Mouse (Mus musculus) thymus, adult 2 months (tissue): Measurements from ENCODE around the gene Bdkrb2. TPM values are rescaled to one million over a fixed set of nuclear protein-coding genes. Genes with fewer than 3 reads are reported as not detected.

ENCODE experiments used
- DNase-seq: peaks from one replicate; pipeline ENCODE4 v3.0.0; 2021
- H3K27ac ChIP-seq: fragments of 200-500 bp; 2 replicates; pipeline ENCODE4 v1.5.1; 2012; ENCODE audit warnings: low read length, control low read depth; ENCODE audit not compliant: control insufficient read depth, insufficient read depth
- H3K27me3 ChIP-seq: fragments of 200-500 bp; 2 replicates; pipeline ENCODE4 v1.6.1; 2012; ENCODE audit warnings: mild to moderate bottlenecking, low read length, moderate library complexity, mixed read lengths; ENCODE audit not compliant: control insufficient read depth, insufficient read depth
- H3K36me3 ChIP-seq: fragments of 200-500 bp; 2 replicates; pipeline ENCODE4 v1.6.1; 2012; ENCODE audit warnings: mild to moderate bottlenecking, low read length, moderate library complexity; ENCODE audit not compliant: control insufficient read depth, insufficient read depth
- H3K4me1 ChIP-seq: fragments of 200-500 bp; replicated peaks from 2 replicates; pipeline ENCODE4 v1.6.1; 2012; ENCODE audit warnings: low read length; ENCODE audit not compliant: control insufficient read depth, insufficient read depth
- H3K4me3 ChIP-seq: fragments of 200-500 bp; 2 replicates; pipeline ENCODE4 v1.5.1; 2012; ENCODE audit warnings: mild to moderate bottlenecking, low read length, control low read depth, moderate library complexity; ENCODE audit not compliant: control insufficient read depth, insufficient read depth
- CTCF ChIP-seq: fragments of 200-500 bp; IDR thresholded peaks from 2 replicates; pipeline ENCODE4 v1.5.1; 2012; ENCODE audit warnings: mild to moderate bottlenecking, control low read depth, low read length, moderate library complexity, borderline replicate concordance; ENCODE audit not compliant: control insufficient read depth, poor library complexity, insufficient read depth; ENCODE audit errors: extremely low read depth
- POLR2A ChIP-seq: fragments of 200-500 bp; IDR thresholded peaks from 2 replicates; pipeline ENCODE4 v1.6.1; 2012; ENCODE audit warnings: mild to moderate bottlenecking, low read length, control low read depth, moderate library complexity; ENCODE audit not compliant: control insufficient read depth, poor library complexity, insufficient read depth; ENCODE audit errors: extremely low read depth
- WGBS: fragments of 180-500 bp; shearing (Covaris S2); methylation state at CpG from one replicate; pipeline ENCODE4 v1.1.7; 2018; 5-methylcytosine and 5-hydroxymethylcytosine counted together
- polyA plus RNA-seq: library from polyadenylated mRNA; depleted of rRNA; stranded (reverse); fragments of >200 nt; gene quantifications from 2 replicates; pipeline ENCODE4 v1.2.3, GENCODE M21; 2012

The Bdkrb2 gene
- polyA plus RNA-seq, 1 experiment: 1.4 TPM

DNA sequence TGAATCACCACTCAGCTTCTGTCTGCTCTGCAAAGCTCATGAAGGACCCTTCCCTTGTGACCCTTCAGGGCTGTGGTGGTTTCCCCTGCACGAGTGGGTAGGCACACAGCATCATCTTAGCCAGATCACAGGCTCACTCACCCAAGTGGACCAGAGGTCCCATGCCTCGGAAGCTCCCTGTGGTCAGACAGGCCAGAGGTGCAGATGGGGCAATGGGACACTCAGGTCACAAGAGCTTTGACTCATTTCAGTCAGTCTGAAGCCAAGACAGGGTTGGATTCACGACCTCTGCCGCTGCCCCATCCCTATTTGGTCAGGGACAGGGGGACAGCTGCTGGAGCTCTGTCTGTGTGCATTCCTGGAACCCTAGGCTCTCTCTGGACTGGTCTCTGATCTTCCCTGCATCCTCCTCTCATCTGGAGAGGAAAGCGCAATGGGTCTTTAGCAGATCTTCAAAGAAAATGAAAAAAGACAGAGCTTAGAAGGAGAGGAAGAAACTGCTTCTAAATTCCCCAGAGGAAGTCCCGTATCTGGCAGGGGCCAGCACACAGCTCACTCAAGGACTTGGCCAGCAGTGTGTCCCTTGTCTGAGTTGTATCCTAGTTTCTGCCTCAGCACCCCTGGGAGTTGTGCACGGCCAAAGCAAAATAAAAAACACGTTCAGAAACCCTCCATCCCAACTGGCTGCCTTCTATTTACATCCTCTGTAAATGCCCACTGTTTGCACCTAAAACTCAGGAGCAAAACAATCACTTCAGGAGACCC lies 788 bp upstream of the Bdkrb2 start:
- H3K4me3 ChIP-seq: no peak overlapping the region
- TF ChIP-seq POLR2A (no peak), CTCF (no peak)
- H3K27ac ChIP-seq: no peak overlapping the region
- no peak for DNase-seq
- 37% methylated on average over 8 of the region's 8 CpGs for WGBS
- no peaks in the 10 kb centered on the region; the same call in 1 of the 2 replicates for H3K4me1 ChIP-seq
- H3K27me3 ChIP-seq: peaks cover 3% of the 10 kb centered on the region; the same call in 1 of the 2 replicates
- no peaks in the 10 kb centered on the region for H3K36me3 ChIP-seq

DNA sequence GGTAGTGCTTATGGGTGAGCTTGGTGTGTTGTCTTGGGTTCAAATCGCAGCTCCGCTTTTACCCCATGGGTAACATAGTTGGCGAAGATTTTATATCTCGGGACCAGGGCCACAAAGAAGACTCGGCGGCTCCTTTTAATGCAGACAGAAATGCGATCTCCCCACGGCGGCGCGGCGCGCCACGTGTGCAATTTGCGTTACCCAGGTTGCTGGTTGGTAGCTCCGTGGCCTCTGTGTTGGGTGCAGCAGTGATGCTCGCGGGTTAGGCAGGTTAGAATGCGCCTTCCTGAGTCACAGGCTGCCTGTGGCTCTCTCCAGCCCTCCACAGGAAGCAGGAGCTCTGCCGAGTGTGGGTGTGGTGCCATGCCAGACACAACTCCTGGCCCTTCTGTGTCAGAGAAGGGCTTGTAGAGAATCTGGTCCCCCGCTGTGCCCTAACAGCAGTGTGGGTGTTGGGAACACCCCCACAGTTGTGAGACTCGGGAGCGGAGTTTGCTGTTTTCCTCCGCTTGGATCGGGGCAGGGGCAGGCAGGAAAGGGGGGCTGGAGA lies 775 bp downstream of the Bdkrb2 start:
- Histone ChIP-seq H3K27me3 (peaks cover 3% of the 10 kb centered on the region; the same call in 1 of the 2 replicates), H3K4me1 (no peaks in the 10 kb centered on the region; the same call in 1 of the 2 replicates), H3K36me3 (no peaks in the 10 kb centered on the region), H3K4me3 (no peak overlapping the region), H3K27ac (no peak overlapping the region)
- no peak for TF ChIP-seq POLR2A
- TF ChIP-seq CTCF: no peak
- DNase-seq: no peak
- whole genome bisulfite sequencing: 20% methylated on average over 25 of the region's 25 CpGs

DNA sequence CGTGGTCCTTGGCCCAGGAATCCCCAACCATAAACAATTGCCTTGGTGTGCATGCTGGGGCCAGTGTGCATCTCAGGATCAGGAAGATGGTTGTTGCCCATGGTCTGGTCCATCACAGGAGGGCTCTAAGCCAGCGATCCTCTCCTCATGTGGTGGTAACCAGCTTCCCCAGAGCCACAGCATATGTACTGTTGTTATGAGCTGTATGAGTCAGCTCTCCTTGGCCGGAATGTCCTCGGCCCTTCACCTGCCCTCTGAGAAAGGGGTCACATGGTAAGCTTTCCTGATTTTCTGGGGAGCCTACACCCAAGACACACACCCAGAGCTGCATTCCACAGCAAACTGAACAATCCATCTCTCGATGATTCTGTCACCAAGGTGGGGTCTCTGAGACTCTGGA lies 2.2 kb downstream of the Bdkrb2 start:
- Histone ChIP-seq H3K27ac (no peak overlapping the region), H3K4me3 (no peak overlapping the region), H3K4me1 (no peaks in the 10 kb centered on the region; the same call in 1 of the 2 replicates), H3K27me3 (peaks cover 3% of the 10 kb centered on the region; the same call in 1 of the 2 replicates), H3K36me3 (no peaks in the 10 kb centered on the region)
- no peak for DNase-seq
- TF ChIP-seq POLR2A (no peak), CTCF (no peak)
- 81% methylated on average over 5 of the region's 5 CpGs for WGBS

DNA sequence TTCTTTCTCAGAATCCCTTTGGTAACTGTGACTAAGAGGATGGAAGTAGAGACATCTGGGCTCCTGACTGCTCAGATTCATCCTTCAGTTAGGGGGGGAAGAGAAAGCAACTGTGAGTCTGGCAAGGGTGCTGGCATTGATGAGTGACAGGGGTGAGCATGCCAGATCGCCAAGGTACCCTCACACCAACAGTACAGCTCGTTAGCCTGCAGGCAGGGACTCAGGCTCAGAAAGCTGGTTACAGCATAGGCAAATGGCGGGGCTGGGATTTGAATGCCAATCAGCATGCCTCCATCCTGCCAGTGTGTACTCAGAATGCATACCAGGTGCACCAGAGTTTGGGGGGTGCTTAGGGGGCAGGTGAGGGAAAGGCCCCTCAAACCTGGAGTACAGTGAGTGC lies 8.8 kb downstream of the Bdkrb2 start:
- DNase-seq: no peak
- 83% methylated on average over 3 of the region's 3 CpGs for WGBS
- no peaks in the 10 kb centered on the region for H3K27me3 ChIP-seq
- no peak for TF ChIP-seq POLR2A
- TF ChIP-seq CTCF: no peak
- no peaks in the 10 kb centered on the region for H3K36me3 ChIP-seq
- no peak overlapping the region for H3K27ac ChIP-seq
- no peak overlapping the region for H3K4me3 ChIP-seq
- H3K4me1 ChIP-seq: no peaks in the 10 kb centered on the region

DNA sequence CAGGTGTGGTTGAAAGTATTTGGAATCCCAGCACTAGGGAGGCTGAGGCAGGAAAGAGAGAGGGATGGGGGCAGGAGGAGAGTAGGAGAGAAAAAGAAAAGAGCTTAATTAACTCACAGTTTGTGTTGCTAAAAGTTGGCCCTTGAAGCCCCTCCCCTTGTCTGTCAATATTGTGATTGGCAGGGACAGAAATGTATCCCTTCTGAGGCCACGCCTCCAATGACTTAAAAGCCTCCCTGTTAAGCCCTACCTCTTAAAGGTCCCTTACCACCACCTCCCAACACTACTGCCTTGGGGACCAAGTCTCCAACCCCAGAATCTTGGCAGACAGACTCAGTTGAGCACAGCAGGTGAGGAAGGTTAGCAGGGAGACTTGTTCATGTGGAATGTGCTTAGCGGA lies 9.6 kb downstream of the Bdkrb2 start:
- Histone ChIP-seq H3K4me1 (no peaks in the 10 kb centered on the region), H3K36me3 (no peaks in the 10 kb centered on the region), H3K27me3 (no peaks in the 10 kb centered on the region), H3K4me3 (no peak overlapping the region), H3K27ac (no peak overlapping the region)
- no peak for DNase-seq
- WGBS: 94% methylated on average over 2 of the region's 2 CpGs
- no peak for TF ChIP-seq POLR2A

DNA sequence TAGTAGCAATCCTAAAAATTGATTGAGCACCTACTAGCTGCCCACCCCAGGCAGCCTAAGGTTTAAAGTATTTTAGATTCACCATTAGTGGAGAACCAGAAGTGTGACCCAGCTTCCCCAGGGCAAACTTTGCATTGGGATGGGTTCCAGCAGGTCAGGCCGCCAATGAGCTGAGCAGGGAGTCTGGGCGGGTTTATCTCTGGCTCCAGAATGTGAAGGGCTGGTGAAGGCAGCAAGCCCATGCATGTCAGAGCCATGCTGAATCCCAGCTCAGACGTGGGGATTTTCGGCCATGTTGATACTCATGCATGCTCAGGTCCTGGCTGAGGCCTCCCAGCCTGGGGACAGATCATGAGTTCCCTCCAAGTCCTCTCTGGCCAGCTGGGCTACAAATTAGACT lies 11.3 kb downstream of the Bdkrb2 start:
- H3K27ac ChIP-seq: no peak overlapping the region
- no peaks in the 10 kb centered on the region for H3K4me1 ChIP-seq
- no peaks in the 10 kb centered on the region for H3K36me3 ChIP-seq
- WGBS: 96% methylated on average over 4 of the region's 4 CpGs
- TF ChIP-seq POLR2A: no peak
- TF ChIP-seq CTCF: no peak
- no peak overlapping the region for H3K4me3 ChIP-seq
- no peak for DNase-seq
- H3K27me3 ChIP-seq: no peaks in the 10 kb centered on the region

DNA sequence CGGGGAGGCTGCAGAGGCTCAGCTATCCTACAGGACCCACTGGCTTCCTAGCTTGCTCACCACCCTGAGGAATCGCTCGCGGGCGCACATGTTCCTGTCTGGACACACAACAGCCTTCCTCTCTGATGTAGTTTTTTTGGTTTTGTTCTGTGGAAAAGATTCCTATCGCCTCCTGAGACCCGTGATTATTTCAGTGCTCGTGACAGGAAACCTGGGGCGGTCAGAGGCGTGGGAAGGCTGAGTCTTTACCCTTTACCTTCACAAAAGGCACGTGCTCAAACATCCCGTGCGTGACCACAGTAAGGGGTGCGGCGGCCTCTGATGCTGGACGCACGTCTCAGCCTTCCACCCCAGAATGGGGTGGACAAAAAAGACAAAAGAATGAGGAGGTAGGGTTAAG lies 17.5 kb downstream of the Bdkrb2 start:
- 52% methylated on average over 17 of the region's 17 CpGs for WGBS
- H3K27me3 ChIP-seq: no peaks in the 10 kb centered on the region
- H3K4me1 ChIP-seq: no peaks in the 10 kb centered on the region
- H3K27ac ChIP-seq: no peak overlapping the region
- no peak for DNase-seq
- no peaks in the 10 kb centered on the region for H3K36me3 ChIP-seq
- no peak overlapping the region for H3K4me3 ChIP-seq
- TF ChIP-seq CTCF (no peak), POLR2A (no peak)
